Mouse (Mus musculus) kidney, adult 2 months (tissue): ENCODE results near the gene Epx.

Experiments
- CTCF ChIP-seq: fragments of 200-500 bp; conservative IDR thresholded peaks from 2 replicates; pipeline ENCODE4 v1.5.1; 2011; ENCODE audit warnings: low read depth, mild to moderate bottlenecking, control low read depth, low read length, moderate library complexity, mixed read lengths; ENCODE audit not compliant: insufficient read depth, insufficient read length
- POLR2A ChIP-seq: fragments of 200-500 bp; IDR thresholded peaks from one replicate; pipeline ENCODE4 v1.6.1; 2011; ENCODE audit warnings: low read depth, low read length, control low read depth

- TF ChIP-seq POLR2A (no peak), CTCF (no peak)
Measured at GRCm38 (mm10) chr11:87828239-87828900, 47.0 kb downstream of the Epx start, which contains the start of gene Lpo.
